Mouse (Mus musculus): ENCODE results near the gene Xpa. TPM values are rescaled to one million over a fixed set of nuclear protein-coding genes. Genes with fewer than 3 reads are reported as not detected.
"Not testable (repeated sequence)": the region's sequence is repeated elsewhere in the genome, so short reads cannot be mapped to it uniquely, and the experiment has no call there.

The Xpa gene
- polyA plus RNA-seq, 1 experiment from 2014 or later, result 23.8 TPM

DNA sequence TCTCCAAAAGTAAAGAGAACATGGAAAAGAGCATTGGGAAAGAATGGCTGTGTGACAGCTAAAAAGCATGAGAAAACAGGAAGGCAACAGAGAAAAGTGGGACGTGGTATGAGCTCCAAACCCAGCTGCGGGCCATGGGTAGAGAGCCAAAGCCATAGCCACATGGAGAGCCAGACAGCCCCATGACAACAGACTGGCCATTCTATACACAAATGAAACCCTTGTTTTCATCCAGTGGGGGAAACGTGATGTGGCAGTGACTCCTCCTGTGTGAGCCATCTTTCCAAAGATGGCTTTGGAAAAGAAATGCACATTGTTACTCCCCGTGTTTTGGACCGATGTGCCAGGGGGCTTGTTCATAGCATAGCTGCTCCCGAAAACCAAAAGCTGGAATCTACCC is 402 bp upstream of the Xpa start:
- Histone ChIP-seq H3K4me3 (ENCODE audit: low read length) (peak overlapping the region; percentile 90), H3K9me3 (ENCODE audit: control insufficient read depth, low read length) (no peaks in the 10 kb centered on the region), H3K27me3 (ENCODE audit: control insufficient read depth, insufficient read depth, low read length) (peaks cover 3% of the 10 kb centered on the region; the same call in 1 of the 2 replicates), H3K4me2 (replicated peaks; ENCODE audit: low read depth, low read length) (peak overlapping the region; percentile 80), H3K4me1 (ENCODE audit: control insufficient read depth, insufficient read depth, low read length) (no peaks in the 10 kb centered on the region; the same call in 1 of the 2 replicates), H3K36me3 (ENCODE audit: control insufficient read depth, insufficient read depth, low read length) (no peaks in the 10 kb centered on the region), H3K27ac (ENCODE audit: low read depth, low read length) (no peak overlapping the region), H3K9ac (ENCODE audit: low read depth, low read length) (peak overlapping the region; percentile 23; the same call in 1 of the 2 replicates)
- ATAC-seq (ENCODE audit: low FRiP score, low TSS enrichment), result peak; percentile 28; the same call in 1 of the 2 replicates
- WGBS, result 51% methylated on average over 6 of the region's 6 CpGs

DNA sequence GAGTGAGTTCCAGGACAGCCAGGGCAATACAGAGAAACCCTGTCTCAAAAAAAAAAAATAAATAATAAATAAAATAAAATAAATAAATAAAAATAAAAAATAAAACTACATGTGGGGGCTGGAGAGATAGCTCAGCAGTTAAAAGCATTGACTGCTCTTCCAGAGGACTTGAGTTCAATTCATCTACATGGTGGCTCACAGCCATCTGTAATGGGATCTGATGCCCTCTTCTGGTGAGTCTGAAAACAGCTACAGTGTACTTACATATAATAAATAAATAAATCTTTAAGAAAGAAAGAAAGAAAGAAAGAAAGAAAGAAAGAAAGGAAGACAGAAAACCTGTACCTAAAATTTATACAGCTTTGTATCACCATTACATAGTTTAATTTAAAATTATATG is 4.1 kb downstream of the Xpa start:
- H3K27ac ChIP-seq (ENCODE audit: low read depth, low read length); H3K4me3 ChIP-seq (ENCODE audit: low read length); H3K9ac ChIP-seq (ENCODE audit: low read depth, low read length); H3K9me3 ChIP-seq (ENCODE audit: control insufficient read depth, low read length); H3K27me3 ChIP-seq (ENCODE audit: control insufficient read depth, insufficient read depth, low read length); ATAC-seq (ENCODE audit: low FRiP score, low TSS enrichment); H3K4me1 ChIP-seq (ENCODE audit: control insufficient read depth, insufficient read depth, low read length); H3K4me2 ChIP-seq (replicated peaks; ENCODE audit: low read depth, low read length): not testable (repeated sequence)
- peaks cover 28% of the 10 kb centered on the region; the same call in 1 of the 2 replicates for H3K36me3 ChIP-seq (ENCODE audit: control insufficient read depth, insufficient read depth, low read length)

DNA sequence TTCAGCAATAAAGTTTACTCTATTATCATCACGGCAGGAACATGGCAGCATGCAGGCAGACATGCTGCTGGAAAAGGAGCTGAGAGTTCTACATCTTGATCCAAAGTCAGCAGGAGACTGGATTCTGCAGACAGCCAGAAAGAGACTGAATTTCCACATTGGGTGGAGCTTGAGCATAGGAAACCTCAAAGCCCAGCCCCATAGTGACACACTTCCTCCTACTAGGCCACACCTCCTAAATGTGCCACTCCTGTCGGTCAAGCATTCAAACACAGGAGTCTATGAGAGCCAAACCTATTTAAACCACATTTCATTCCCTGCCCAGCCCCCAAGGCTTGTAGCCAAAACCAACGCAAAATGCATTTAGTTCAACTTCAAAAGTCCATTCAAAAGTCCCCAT is 9.6 kb downstream of the Xpa start:
- H3K4me2 ChIP-seq (replicated peaks; ENCODE audit: low read depth, low read length), result no peak overlapping the region
- H3K27me3 ChIP-seq (ENCODE audit: control insufficient read depth, insufficient read depth, low read length), result no peaks in the 10 kb centered on the region
- H3K27ac ChIP-seq (ENCODE audit: low read depth, low read length), result no peak overlapping the region
- no peak overlapping the region for H3K9ac ChIP-seq (ENCODE audit: low read depth, low read length)
- peaks cover 70% of the 10 kb centered on the region for H3K36me3 ChIP-seq (ENCODE audit: control insufficient read depth, insufficient read depth, low read length)
- no peaks in the 10 kb centered on the region for H3K4me1 ChIP-seq (ENCODE audit: control insufficient read depth, insufficient read depth, low read length)
- ATAC-seq (ENCODE audit: low FRiP score, low TSS enrichment), result no peak
- WGBS, result 81% methylated on average over 3 of the region's 3 CpGs
- no peak overlapping the region for H3K4me3 ChIP-seq (ENCODE audit: low read length)
- H3K9me3 ChIP-seq (ENCODE audit: control insufficient read depth, low read length), result no peaks in the 10 kb centered on the region

DNA sequence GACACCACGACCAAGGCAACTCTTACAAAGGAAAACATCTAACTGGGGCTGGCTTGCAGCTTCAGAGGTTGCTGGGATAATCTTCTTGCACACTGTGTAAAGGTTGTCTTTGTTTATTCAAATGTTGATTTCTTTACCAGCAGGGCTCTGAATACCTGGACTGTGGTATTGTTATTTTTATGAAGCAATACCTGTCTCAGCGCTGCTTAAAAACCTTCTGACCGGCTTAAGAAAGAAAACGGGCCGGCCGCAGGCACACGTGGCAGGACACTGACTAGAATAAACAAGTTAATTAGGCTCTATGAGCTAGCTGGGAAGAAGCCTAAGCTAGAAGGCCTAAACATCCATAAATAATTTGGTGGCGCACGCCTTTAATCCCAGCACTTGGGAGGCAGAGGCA is 10.2 kb downstream of the Xpa start:
- WGBS, result 84% methylated on average over 9 of the region's 9 CpGs

DNA sequence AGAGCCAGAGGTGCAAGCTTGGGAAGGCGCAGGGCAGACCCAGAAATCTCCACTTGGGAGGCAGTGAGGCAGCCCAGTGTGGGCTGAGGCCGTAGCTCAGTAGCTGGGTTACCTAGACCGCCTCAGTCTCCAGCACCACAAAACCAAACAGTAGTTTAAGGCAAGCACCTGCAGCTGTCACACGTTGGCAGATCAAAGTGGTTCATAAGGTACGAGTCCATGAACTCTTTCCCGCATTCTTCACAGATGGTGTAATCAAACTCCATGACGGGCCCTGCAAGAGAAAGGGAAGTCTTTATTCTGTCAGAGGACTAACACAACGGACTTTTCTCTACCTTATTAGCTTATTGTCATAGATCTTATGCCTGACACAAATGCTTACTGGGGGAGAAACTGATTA is 10.7 kb downstream of the Xpa start:
- Histone ChIP-seq H3K4me1 (ENCODE audit: control insufficient read depth, insufficient read depth, low read length) (no peaks in the 10 kb centered on the region), H3K9ac (ENCODE audit: low read depth, low read length) (no peak overlapping the region), H3K4me2 (replicated peaks; ENCODE audit: low read depth, low read length) (no peak overlapping the region), H3K4me3 (ENCODE audit: low read length) (no peak overlapping the region), H3K36me3 (ENCODE audit: control insufficient read depth, insufficient read depth, low read length) (peaks cover 68% of the 10 kb centered on the region), H3K9me3 (ENCODE audit: control insufficient read depth, low read length) (no peaks in the 10 kb centered on the region), H3K27me3 (ENCODE audit: control insufficient read depth, insufficient read depth, low read length) (no peaks in the 10 kb centered on the region), H3K27ac (ENCODE audit: low read depth, low read length) (no peak overlapping the region)
- 47% methylated on average over 8 of the region's 8 CpGs for WGBS
- no peak for ATAC-seq (ENCODE audit: low FRiP score, low TSS enrichment)

More for the DNA sequence above, 10.2 kb downstream of the Xpa start:
- Histone ChIP-seq H3K4me3 (ENCODE audit: low read length) (no peak overlapping the region), H3K9me3 (ENCODE audit: control insufficient read depth, low read length) (no peaks in the 10 kb centered on the region), H3K4me2 (replicated peaks; ENCODE audit: low read depth, low read length) (no peak overlapping the region), H3K27me3 (ENCODE audit: control insufficient read depth, insufficient read depth, low read length) (no peaks in the 10 kb centered on the region), H3K4me1 (ENCODE audit: control insufficient read depth, insufficient read depth, low read length) (no peaks in the 10 kb centered on the region), H3K36me3 (ENCODE audit: control insufficient read depth, insufficient read depth, low read length) (peaks cover 70% of the 10 kb centered on the region), H3K27ac (ENCODE audit: low read depth, low read length) (no peak overlapping the region), H3K9ac (ENCODE audit: low read depth, low read length) (no peak overlapping the region)
- ATAC-seq (ENCODE audit: low FRiP score, low TSS enrichment), result no peak

DNA sequence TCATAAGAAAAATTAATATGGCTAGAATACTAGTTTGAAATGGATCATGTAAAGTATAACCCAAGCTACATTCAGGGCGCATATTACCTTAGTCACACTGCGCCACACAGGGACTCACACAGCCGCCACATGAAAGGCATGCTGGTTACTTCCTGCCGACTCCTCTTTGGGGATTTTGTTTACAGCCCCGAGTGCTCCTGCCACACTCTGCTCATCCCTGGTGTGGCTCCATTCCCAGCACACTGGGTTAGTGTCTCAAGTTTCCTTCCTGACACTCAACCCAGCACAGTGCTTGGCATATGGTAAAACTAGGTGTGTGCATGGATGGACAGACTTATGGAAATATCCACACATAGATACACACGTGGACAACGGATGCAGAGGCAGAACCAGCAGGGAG is 13.9 kb downstream of the Xpa start:
- Histone ChIP-seq H3K4me2 (replicated peaks; ENCODE audit: low read depth, low read length) (no peak overlapping the region), H3K4me1 (ENCODE audit: control insufficient read depth, insufficient read depth, low read length) (no peaks in the 10 kb centered on the region), H3K27ac (ENCODE audit: low read depth, low read length) (no peak overlapping the region), H3K4me3 (ENCODE audit: low read length) (no peak overlapping the region), H3K36me3 (ENCODE audit: control insufficient read depth, insufficient read depth, low read length) (peaks cover 79% of the 10 kb centered on the region), H3K9me3 (ENCODE audit: control insufficient read depth, low read length) (no peaks in the 10 kb centered on the region), H3K9ac (ENCODE audit: low read depth, low read length) (no peak overlapping the region), H3K27me3 (ENCODE audit: control insufficient read depth, insufficient read depth, low read length) (no peaks in the 10 kb centered on the region)
- ATAC-seq (ENCODE audit: low FRiP score, low TSS enrichment), result no peak
- 77% methylated on average over 7 of the region's 7 CpGs for WGBS

DNA sequence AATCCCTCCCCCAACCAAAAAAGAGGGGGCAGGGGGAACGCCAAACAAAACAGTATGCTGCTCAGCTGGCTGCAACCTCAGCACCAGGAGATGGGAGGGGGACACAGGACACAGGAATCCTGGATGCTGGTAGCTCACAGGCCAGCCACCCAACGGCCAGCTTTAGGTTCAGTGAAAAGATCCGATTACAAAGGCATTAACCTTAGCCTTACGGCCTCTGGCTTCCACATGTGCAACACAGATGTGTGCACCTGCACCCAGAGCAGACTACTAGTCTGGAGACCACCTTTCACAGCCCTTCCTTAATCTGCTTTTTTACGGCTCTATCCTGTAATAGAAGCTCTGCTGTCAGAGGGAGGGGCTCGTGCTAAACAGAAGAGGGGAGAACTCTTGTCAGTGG is 14.9 kb downstream of the Xpa start:
- WGBS, result 42% methylated on average over 6 of the region's 6 CpGs
- Histone ChIP-seq H3K4me1 (ENCODE audit: control insufficient read depth, insufficient read depth, low read length) (no peaks in the 10 kb centered on the region), H3K9me3 (ENCODE audit: control insufficient read depth, low read length) (no peaks in the 10 kb centered on the region), H3K4me2 (replicated peaks; ENCODE audit: low read depth, low read length) (no peak overlapping the region), H3K27ac (ENCODE audit: low read depth, low read length) (no peak overlapping the region), H3K27me3 (ENCODE audit: control insufficient read depth, insufficient read depth, low read length) (no peaks in the 10 kb centered on the region), H3K9ac (ENCODE audit: low read depth, low read length) (no peak overlapping the region), H3K4me3 (ENCODE audit: low read length) (no peak overlapping the region), H3K36me3 (ENCODE audit: control insufficient read depth, insufficient read depth, low read length) (peaks cover 83% of the 10 kb centered on the region)
- no peak for ATAC-seq (ENCODE audit: low FRiP score, low TSS enrichment)

DNA sequence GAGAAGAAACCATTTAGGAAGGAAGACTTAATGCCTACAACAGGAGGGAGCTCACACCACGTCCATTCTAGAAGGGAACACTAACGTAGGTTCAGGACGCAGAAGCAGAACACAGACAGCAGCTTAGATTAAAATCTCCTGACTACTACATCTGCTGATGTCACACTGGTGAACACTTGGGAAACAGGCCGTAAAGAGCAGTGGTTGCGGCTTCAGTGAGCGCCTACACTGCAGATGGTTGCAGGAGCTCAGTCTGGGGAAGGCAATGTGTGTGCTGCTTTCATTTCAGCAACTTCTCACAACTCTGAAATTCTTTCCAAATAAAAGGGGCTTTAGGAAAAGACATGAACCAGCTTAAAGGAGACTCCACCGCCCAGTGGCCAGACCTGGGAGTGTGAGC is 18.6 kb downstream of the Xpa start:
- no peak for ATAC-seq (ENCODE audit: low FRiP score, low TSS enrichment)
- Histone ChIP-seq H3K27ac (ENCODE audit: low read depth, low read length) (no peak overlapping the region), H3K9ac (ENCODE audit: low read depth, low read length) (no peak overlapping the region), H3K9me3 (ENCODE audit: control insufficient read depth, low read length) (no peaks in the 10 kb centered on the region), H3K4me2 (replicated peaks; ENCODE audit: low read depth, low read length) (no peak overlapping the region), H3K27me3 (ENCODE audit: control insufficient read depth, insufficient read depth, low read length) (no peaks in the 10 kb centered on the region), H3K4me1 (ENCODE audit: control insufficient read depth, insufficient read depth, low read length) (no peaks in the 10 kb centered on the region), H3K36me3 (ENCODE audit: control insufficient read depth, insufficient read depth, low read length) (peaks cover 85% of the 10 kb centered on the region), H3K4me3 (ENCODE audit: low read length) (no peak overlapping the region)
- WGBS, result 89% methylated on average over 7 of the region's 7 CpGs

DNA sequence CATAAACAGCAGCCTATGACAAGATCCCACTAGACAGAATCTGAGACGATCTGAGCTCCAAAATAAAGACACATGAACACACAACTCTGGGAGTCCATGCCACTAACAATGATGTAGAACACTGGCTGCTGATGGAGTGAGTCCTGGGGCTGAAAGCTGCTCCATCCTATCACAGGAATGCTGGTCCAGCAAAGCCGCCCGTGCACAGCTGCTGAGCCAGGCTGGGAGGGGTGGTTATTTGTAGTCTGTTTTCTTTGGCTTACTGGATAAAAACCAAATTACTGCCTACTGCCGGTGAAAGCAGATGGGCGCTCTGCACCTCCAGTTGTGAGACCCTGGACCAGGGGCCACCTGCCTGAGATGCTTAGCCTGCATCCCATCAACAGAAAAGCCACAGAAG is 19.1 kb downstream of the Xpa start:
- Histone ChIP-seq H3K4me3 (ENCODE audit: low read length) (no peak overlapping the region), H3K4me1 (ENCODE audit: control insufficient read depth, insufficient read depth, low read length) (no peaks in the 10 kb centered on the region)
- WGBS, result 77% methylated on average over 5 of the region's 5 CpGs

DNA sequence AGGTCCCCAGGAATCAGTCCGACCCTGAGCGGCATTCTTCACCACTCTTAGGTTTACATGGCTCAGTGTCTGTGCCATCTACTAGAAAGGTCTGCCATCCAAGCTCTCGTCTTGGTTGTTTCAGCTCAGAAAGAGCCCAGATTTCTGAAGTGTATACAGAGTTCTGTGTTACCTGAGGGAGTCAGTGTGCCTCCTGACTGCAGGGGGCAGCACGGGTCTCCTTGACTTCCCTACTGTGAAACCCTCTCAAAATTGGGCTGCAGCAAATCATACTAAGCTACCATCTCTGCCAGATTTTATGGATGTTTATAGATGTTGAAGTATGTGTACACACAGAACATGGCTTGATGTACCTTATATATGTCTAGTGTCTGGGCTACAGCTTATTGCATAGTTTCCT is 19.8 kb downstream of the Xpa start:
- H3K27ac ChIP-seq (ENCODE audit: low read depth, low read length), result no peak overlapping the region
- no peak overlapping the region for H3K9ac ChIP-seq (ENCODE audit: low read depth, low read length)
- WGBS, result 76% methylated on average over 4 of the region's 4 CpGs
- no peak for ATAC-seq (ENCODE audit: low FRiP score, low TSS enrichment)
- H3K4me2 ChIP-seq (replicated peaks; ENCODE audit: low read depth, low read length), result no peak overlapping the region
- no peaks in the 10 kb centered on the region for H3K9me3 ChIP-seq (ENCODE audit: control insufficient read depth, low read length)
- H3K4me1 ChIP-seq (ENCODE audit: control insufficient read depth, insufficient read depth, low read length), result no peaks in the 10 kb centered on the region
- no peak overlapping the region for H3K4me3 ChIP-seq (ENCODE audit: low read length)
- no peaks in the 10 kb centered on the region for H3K27me3 ChIP-seq (ENCODE audit: control insufficient read depth, insufficient read depth, low read length)
- peaks cover 86% of the 10 kb centered on the region for H3K36me3 ChIP-seq (ENCODE audit: control insufficient read depth, insufficient read depth, low read length)

More for the DNA sequence above, 19.1 kb downstream of the Xpa start:
- ATAC-seq (ENCODE audit: low FRiP score, low TSS enrichment), result no peak
- no peaks in the 10 kb centered on the region for H3K27me3 ChIP-seq (ENCODE audit: control insufficient read depth, insufficient read depth, low read length)
- no peak overlapping the region for H3K9ac ChIP-seq (ENCODE audit: low read depth, low read length)
- peaks cover 84% of the 10 kb centered on the region for H3K36me3 ChIP-seq (ENCODE audit: control insufficient read depth, insufficient read depth, low read length)
- H3K9me3 ChIP-seq (ENCODE audit: control insufficient read depth, low read length), result no peaks in the 10 kb centered on the region
- H3K4me2 ChIP-seq (replicated peaks; ENCODE audit: low read depth, low read length), result no peak overlapping the region
- no peak overlapping the region for H3K27ac ChIP-seq (ENCODE audit: low read depth, low read length)

Measured in kidney, embryonic 14.5 days (tissue).